Comparison of ENCODE assay signal across 8 mouse cellular contexts in the genomic region with DNA sequence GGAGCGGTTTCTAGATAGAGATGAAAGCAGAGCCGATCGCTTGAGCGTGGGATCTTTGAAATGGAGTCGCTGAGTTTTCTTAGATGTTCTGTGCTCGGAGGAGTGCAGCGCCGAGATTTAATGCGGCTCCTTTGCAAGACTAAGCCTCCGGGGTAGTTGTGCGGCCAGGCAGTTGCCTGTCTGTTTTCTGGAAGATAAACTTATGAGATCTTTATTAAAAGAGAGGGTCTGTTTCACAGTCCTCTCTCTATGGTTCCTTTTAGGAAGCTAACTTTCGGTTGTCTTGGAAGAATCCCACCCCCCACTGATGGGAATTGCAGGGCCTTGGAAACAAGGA. TPM values are rescaled to one million over a fixed set of nuclear protein-coding genes. Genes with fewer than 3 reads are reported as not detected.
DNase-seq lines count a peak whose midpoint lies in the region; ATAC-seq and TF ChIP-seq lines count a peak whose summit lies in the region.

No protein-coding gene starts in this region.

- H3K27me3 ChIP-seq in heart, embryonic 12.5 days (replicated peaks), result no peaks in the 10 kb centered on the region
- no peaks in the 10 kb centered on the region for H3K27me3 ChIP-seq in heart, postnatal 0 days (ENCODE audit: control insufficient read depth, insufficient read depth, low read length)
- no peaks in the 10 kb centered on the region for H3K27me3 ChIP-seq in midbrain, embryonic 10.5 days (ENCODE audit: low read depth, poor library complexity, severe bottlenecking)

- H3K27ac ChIP-seq in heart, embryonic 12.5 days (ENCODE audit: poor library complexity, severe bottlenecking), result peak overlapping the region; percentile 92
- peak overlapping the region; percentile 88 for H3K27ac ChIP-seq in ES-E14 (ENCODE audit: insufficient read depth, low read depth, low read length, poor library complexity, severe bottlenecking)
- peak overlapping the region; percentile 88 for H3K27ac ChIP-seq in heart, postnatal 0 days (ENCODE audit: low read depth)
- peak overlapping the region; percentile 97 for H3K27ac ChIP-seq in midbrain, embryonic 10.5 days (replicated peaks)

- under 1% methylated on average over 12 of the region's 12 CpGs for WGBS in heart, embryonic 12.5 days
- WGBS in heart, postnatal 0 days, result under 1% methylated on average over 12 of the region's 12 CpGs
- WGBS in midbrain, embryonic 10.5 days, result 0% methylated on average over 12 of the region's 12 CpGs

- peak overlapping the region; percentile 77 for H3K4me3 ChIP-seq in heart, embryonic 12.5 days
- H3K4me3 ChIP-seq in ES-E14 (ENCODE audit: insufficient read depth in 1 of 2, low read depth in 1 of 2, low read length in 2 of 2, poor library complexity in 1 of 2, severe bottlenecking in 1 of 2), result peak overlapping the region; percentile 87 to 88
- peak overlapping the region; percentile 84 for H3K4me3 ChIP-seq in heart, postnatal 0 days (ENCODE audit: low read depth, low read length)
- H3K4me3 ChIP-seq in midbrain, embryonic 10.5 days, result peak overlapping the region; percentile 82

- peaks cover 7% of the 10 kb centered on the region; the same call in 1 of the 2 replicates for H3K36me3 ChIP-seq in heart, embryonic 12.5 days
- H3K36me3 ChIP-seq in ES-E14 (ENCODE audit: control insufficient read depth, insufficient read depth, low read length, poor library complexity, severe bottlenecking), result peaks cover 13% of the 10 kb centered on the region
- no peaks in the 10 kb centered on the region for H3K36me3 ChIP-seq in heart, postnatal 0 days (replicated peaks; ENCODE audit: control insufficient read depth, insufficient read depth, low read length)
- H3K36me3 ChIP-seq in midbrain, embryonic 10.5 days, result peaks cover 29% of the 10 kb centered on the region

- peak overlapping the region; percentile 82 for H3K4me2 ChIP-seq in heart, embryonic 12.5 days
- H3K4me2 ChIP-seq in heart, postnatal 0 days (ENCODE audit: low read depth, low read length), result peak overlapping the region; percentile 78

- H3K9ac ChIP-seq in heart, embryonic 12.5 days, result peak overlapping the region; percentile 87
- peak overlapping the region; percentile 93 for H3K9ac ChIP-seq in ES-E14 (ENCODE audit: insufficient read depth, low read depth, low read length, poor library complexity, severe bottlenecking)
- H3K9ac ChIP-seq in heart, postnatal 0 days (replicated peaks; ENCODE audit: low read depth, low read length), result peak overlapping the region; percentile 73

- no peaks in the 10 kb centered on the region for H3K9me3 ChIP-seq in heart, embryonic 12.5 days (replicated peaks)
- no peaks in the 10 kb centered on the region for H3K9me3 ChIP-seq in ES-E14 (ENCODE audit: control insufficient read depth, insufficient read depth, low read depth, low read length)
- H3K9me3 ChIP-seq in heart, postnatal 0 days (replicated peaks; ENCODE audit: control insufficient read depth, low read length), result no peaks in the 10 kb centered on the region
- H3K9me3 ChIP-seq in midbrain, embryonic 10.5 days (replicated peaks), result no peaks in the 10 kb centered on the region

- no peak for ATAC-seq in heart, embryonic 12.5 days (ENCODE audit: insufficient number of reproducible peaks, low FRiP score)
- ATAC-seq in heart, postnatal 0 days (ENCODE audit: insufficient read depth, low read depth), result no peak

- no peak for DNase-seq in heart, postnatal 4 days
- no peak for DNase-seq in ES-E14 (ENCODE audit: low read depth, low spot score)
- DNase-seq in heart, postnatal 0 days (ENCODE audit: low spot score), result no peak
- DNase-seq in midbrain, embryonic 10.5 days (ENCODE audit: low spot score), result no peak
- no peak for DNase-seq in layer of hippocampus, adult 18-20 months (ENCODE audit: low spot score in 2 of 2)
- DNase-seq in MN1 (ENCODE audit: low spot score), result no peak
- no peak for DNase-seq in testis, postnatal 10 days (ENCODE audit: low spot score)

- no peak for TF ChIP-seq EP300 in heart, postnatal 0 days (IDR thresholded peaks at IDR 0.05; ENCODE audit: low read depth)

- TF ChIP-seq CTCF in heart, postnatal 0 days (IDR thresholded peaks at IDR 0.05; ENCODE audit: low read depth), result no peak

- 0 out of 2 replicates have a peak, but pooled peaks cover 17% of the 10 kb centered on the region for H3K4me1 ChIP-seq in heart, embryonic 12.5 days (replicated peaks)
- H3K4me1 ChIP-seq in ES-E14 (ENCODE audit: control insufficient read depth in 2 of 2, insufficient read depth in 2 of 2, low read length in 2 of 2, poor library complexity in 1 of 2), result peaks cover 0 to 6% of the 10 kb centered on the region in 2 experiments; a peak in 1 of 4 replicates
- H3K4me1 ChIP-seq in heart, postnatal 0 days (ENCODE audit: control insufficient read depth, insufficient read depth), result peaks cover 4% of the 10 kb centered on the region
- peaks cover 22% of the 10 kb centered on the region for H3K4me1 ChIP-seq in midbrain, embryonic 10.5 days

- in situ Hi-C loops in ES-E14 (cut with MboI; ENCODE audit: low sequenced_read_pairs in 2 of 2, unreplicated experiment in 2 of 2), result no loop called here

TF ChIP-seq in ES-E14, 5 proteins besides CTCF, POLR2A, EP300 and RAD21:
- TF ChIP-seq CHD2 (IDR thresholded peaks at IDR 0.05; ENCODE audit: low read depth, low read length) (no peak), MAFK (IDR thresholded peaks at IDR 0.05; ENCODE audit: insufficient read depth, low read depth, low read length) (no peak), ZNF384 (IDR thresholded peaks at IDR 0.05; ENCODE audit: low read depth, low read length) (no peak), ZC3H11A (IDR thresholded peaks at IDR 0.05; ENCODE audit: borderline replicate concordance, low read depth, low read length) (no peak)

RNA-seq across cellular contexts. Expression of gene Fat1, which starts 3.4 kb away (rescaled TPM):
- polyA plus RNA-seq in heart, embryonic 12.5 days (2016; fragmentation: Nextera tagmentation; extraction: Ambion mirVana), result 21.3 and 24.9 TPM in 2 replicates
- 10 to 100 TPM; 68.5 to 72.0 TPM for total RNA-seq in heart, postnatal 4 days (2021)
- 196 and 265 TPM in 2 replicates for total RNA-seq in ES-E14 (2012; rRNA removed)
- 42.8 and 51.3 TPM in 2 replicates for total RNA-seq in heart, postnatal 0 days (2014; rRNA removed; ENCODE audit: low replicate concordance)
- polyA plus RNA-seq in heart, postnatal 0 days (2015; fragmentation: Nextera tagmentation; extraction: Ambion mirVana), result 4.0 and 5.1 TPM in 2 replicates
- polyA plus RNA-seq in midbrain, embryonic 10.5 days (2016; fragmentation: Nextera tagmentation; extraction: Ambion mirVana), result 13.2 and 15.6 TPM in 2 replicates
- 10 to 100 TPM; 19.5 to 23.1 TPM for total RNA-seq in layer of hippocampus, adult 18-20 months (2021)
